Mouse (Mus musculus) MEL (cell line): ENCODE data around the gene Cpeb2.

ENCODE experiments used
- CHD2 ChIP-seq: IDR thresholded peaks from 2 replicates; pipeline ENCODE4 v1.6.1; 2011; ENCODE audit warnings: low read length, improper control_type of control experiment
- CTCF ChIP-seq, 3 experiments: IDR thresholded peaks in 2 of 3; conservative IDR thresholded peaks in 1 of 3; 2 replicates each; pipeline ENCODE4 v1.5.1; 2011 to 2012; ENCODE audit warnings: low read length in 3 of 3, low read depth in 2 of 3, mild to moderate bottlenecking in 2 of 3, improper control_type of control experiment in 1 of 3, inconsistent platforms in 1 of 3, mixed read lengths in 1 of 3, moderate library complexity in 1 of 3; ENCODE audit not compliant: control insufficient read depth in 1 of 3, insufficient read depth in 1 of 3, poor library complexity in 1 of 3, severe bottlenecking in 1 of 3
- E2F4 ChIP-seq: IDR thresholded peaks from 2 replicates; pipeline ENCODE4 v1.6.1; 2011; ENCODE audit warnings: low read depth, low read length, improper control_type of control experiment, borderline replicate concordance
- GATA1 ChIP-seq: IDR thresholded peaks from 2 replicates; pipeline ENCODE4 v1.6.1; 2011; ENCODE audit warnings: low read depth, low read length, improper control_type of control experiment
- MAFK ChIP-seq: IDR thresholded peaks from 2 replicates; pipeline ENCODE4 v1.6.1; 2011; ENCODE audit warnings: low read depth, mild to moderate bottlenecking, low read length, improper control_type of control experiment, borderline replicate concordance
- MAX ChIP-seq: IDR thresholded peaks from 2 replicates; pipeline ENCODE4 v1.6.1; 2011; ENCODE audit warnings: low read length, improper control_type of control experiment
- NELFE ChIP-seq: IDR thresholded peaks from 2 replicates; pipeline ENCODE4 v1.6.1; 2011; ENCODE audit warnings: low read depth, low read length, improper control_type of control experiment
- POLR2A ChIP-seq, 2 experiments: IDR thresholded peaks; 2 replicates each; pipeline ENCODE4 v1.6.1; 2011 to 2012; ENCODE audit warnings: low read length in 2 of 2, mild to moderate bottlenecking in 2 of 2, control low read depth in 1 of 2, improper control_type of control experiment in 1 of 2, low read depth in 1 of 2, moderate library complexity in 1 of 2; ENCODE audit not compliant: control insufficient read depth in 1 of 2, insufficient read depth in 1 of 2, poor library complexity in 1 of 2
- POLR2AphosphoS2 ChIP-seq: IDR thresholded peaks from 2 replicates; pipeline ENCODE4 v1.6.1; 2011; ENCODE audit warnings: low read length, improper control_type of control experiment
- RCOR1 ChIP-seq: IDR thresholded peaks from 2 replicates; pipeline ENCODE4 v1.6.1; 2012; ENCODE audit warnings: low read depth, mild to moderate bottlenecking, inconsistent platforms, low read length, improper control_type of control experiment
- USF1 ChIP-seq: IDR thresholded peaks from 2 replicates; pipeline ENCODE4 v1.6.1; 2014; ENCODE audit warnings: low read depth, mild to moderate bottlenecking, inconsistent platforms, low read length, improper control_type of control experiment, moderate library complexity
- ZNF384 ChIP-seq: IDR thresholded peaks from 2 replicates; pipeline ENCODE4 v1.6.1; 2012; ENCODE audit warnings: low read depth, mild to moderate bottlenecking, inconsistent platforms, low read length, improper control_type of control experiment

DNA sequence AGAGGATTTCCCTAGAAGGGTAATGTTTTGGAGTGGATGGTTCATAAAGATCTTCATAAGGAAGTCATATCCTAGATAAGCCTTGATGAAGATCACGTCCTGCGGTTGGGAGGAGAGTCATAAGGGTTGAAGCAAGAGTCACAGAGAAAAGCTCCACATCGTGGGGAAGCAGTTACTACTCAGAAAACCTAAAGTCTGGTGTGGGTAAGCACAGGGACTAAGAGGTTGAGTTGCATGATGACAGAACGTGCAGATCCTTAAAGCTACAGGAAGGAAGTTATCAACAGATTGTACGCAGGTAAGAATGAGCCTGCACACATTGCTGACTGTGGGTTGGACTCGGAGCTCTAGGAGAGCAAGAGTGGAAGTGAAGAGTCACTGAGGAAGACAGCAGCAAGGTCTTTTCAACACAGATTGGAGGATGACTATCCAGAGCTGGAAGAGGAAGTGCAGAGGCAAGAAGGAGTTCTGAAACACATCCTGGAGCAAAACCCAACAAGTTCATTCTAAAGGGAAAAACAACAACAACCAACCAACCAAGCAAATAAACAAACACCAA lies 26.4 kb upstream of the Cpeb2 start:
- TF ChIP-seq POLR2A (IDR thresholded peaks at IDR 0.05; ENCODE audit: control insufficient read depth in 1 of 2, insufficient read depth in 1 of 2, low read depth in 1 of 2, low read length in 2 of 2, poor library complexity in 1 of 2) (no peak), MAFK (no peak), USF1 (no peak), CTCF (IDR thresholded peaks at IDR 0.05 in 2 of 3, conservative IDR thresholded peaks at IDR 0.05 in 1 of 3; ENCODE audit: control insufficient read depth in 1 of 3, insufficient read depth in 1 of 3, low read depth in 2 of 3, low read length in 3 of 3, poor library complexity in 1 of 3, severe bottlenecking in 1 of 3) (no peak), MAX (no peak), CHD2 (no peak), ZNF384 (no peak), NELFE (no peak), GATA1 (no peak), POLR2AphosphoS2 (no peak), E2F4 (no peak), RCOR1 (no peak)
